Mouse (Mus musculus): Measurements from ENCODE around the gene Nufip2. TPM values are rescaled to one million over a fixed set of nuclear protein-coding genes. Genes with fewer than 3 reads are reported as not detected.
"Not testable (repeated sequence)": the region's sequence is repeated elsewhere in the genome, so short reads cannot be mapped to it uniquely, and the experiment has no call there.

The Nufip2 gene
- polyA plus RNA-seq (2012; rRNA removed) = 16.4 and 19.3 TPM in 2 replicates

- DNase-seq (ENCODE audit: low spot score) = peak; percentile 98
These were observed at the start of gene Nufip2 for GRCm38 (mm10) chr11:77685383-77686265. Gene Nufip2 (plus strand): TSS chr11:77686155.

GRCm38 (mm10) chr11:77641390-77641789, 44.6 kb upstream of the Nufip2 start:
- no peak for DNase-seq (ENCODE audit: low spot score)

- no peak for DNase-seq (ENCODE audit: low spot score)
These were observed 40.5 kb upstream of the Nufip2 start for GRCm38 (mm10) chr11:77645481-77645880.

GRCm38 (mm10) chr11:77648878-77649277, 37.1 kb upstream of the Nufip2 start:
- no peak for DNase-seq (ENCODE audit: low spot score)

- no peak for DNase-seq (ENCODE audit: low spot score)
These were observed 33.5 kb upstream of the Nufip2 start for GRCm38 (mm10) chr11:77652484-77652883.

GRCm38 (mm10) chr11:77653406-77654190, 32.4 kb upstream of the Nufip2 start:
- not testable (repeated sequence) for DNase-seq (ENCODE audit: low spot score)

DNA sequence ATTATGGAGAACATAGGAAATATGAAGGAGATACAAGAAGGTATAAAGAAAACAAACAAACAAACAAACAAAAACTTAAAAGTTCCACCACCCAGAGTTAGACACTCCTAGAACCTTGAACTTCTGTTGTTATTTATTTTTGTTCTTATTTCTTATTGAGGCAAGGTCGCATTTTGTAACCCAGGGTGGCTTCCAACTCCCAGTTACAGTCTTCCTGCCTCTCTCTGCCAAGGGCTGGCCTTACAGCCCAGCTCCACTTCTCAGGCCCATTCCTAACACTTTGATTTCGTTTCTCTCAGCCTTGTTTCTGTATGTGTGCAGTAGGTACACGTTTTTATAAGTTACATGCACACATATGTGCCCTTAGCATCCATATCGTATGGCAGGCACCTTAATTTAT, 26.0 kb upstream of the Nufip2 start:
- DNase-seq (ENCODE audit: low spot score) = no peak

GRCm38 (mm10) chr11:77663639-77664038, 22.3 kb upstream of the Nufip2 start:
- no peak for DNase-seq (ENCODE audit: low spot score)

DNA sequence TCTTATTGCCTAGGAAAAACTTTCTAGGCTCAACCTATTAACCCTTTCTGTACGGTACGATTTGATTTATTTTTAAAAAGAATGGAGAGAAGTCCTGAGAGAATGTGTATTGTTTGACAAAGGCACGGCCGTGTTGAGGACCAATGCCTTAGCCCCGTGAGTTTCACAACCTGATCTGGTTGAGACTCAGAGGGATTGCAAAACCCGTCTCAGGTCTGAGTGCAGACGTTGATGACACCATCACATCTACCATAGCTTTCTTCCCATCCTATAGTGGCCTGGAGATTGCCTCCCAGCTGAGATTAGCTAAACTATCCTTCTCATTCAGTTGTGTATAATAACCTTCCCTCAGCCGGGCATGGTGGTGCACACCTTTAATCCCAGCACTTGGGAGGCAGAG, 21.9 kb upstream of the Nufip2 start:
- no peak for DNase-seq (ENCODE audit: low spot score)

DNA sequence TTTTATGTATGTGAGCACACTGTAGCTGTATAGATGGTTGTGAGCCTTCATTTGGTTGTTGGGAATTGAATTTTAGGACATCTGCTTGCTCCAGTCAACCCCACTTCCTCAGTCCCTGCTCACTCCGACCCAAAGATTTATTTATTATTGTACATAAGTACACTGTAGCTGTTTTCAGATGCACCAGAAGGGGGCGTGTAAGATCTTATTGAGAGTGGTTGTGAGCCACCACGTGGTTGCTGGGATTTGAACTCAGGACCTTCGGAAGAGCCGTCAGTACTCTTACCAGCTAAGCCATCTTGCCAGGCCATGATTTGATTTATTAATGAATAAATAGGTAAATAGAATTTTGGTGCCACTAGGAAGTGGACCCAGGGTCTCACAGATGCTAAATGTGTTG, 20.6 kb upstream of the Nufip2 start:
- not testable (repeated sequence) for DNase-seq (ENCODE audit: low spot score)

- DNase-seq (ENCODE audit: low spot score) = not testable (repeated sequence)
These were observed 19.2 kb upstream of the Nufip2 start for GRCm38 (mm10) chr11:77666766-77667165.

- DNase-seq (ENCODE audit: low spot score) = no peak
These were observed 13.2 kb upstream of the Nufip2 start for GRCm38 (mm10) chr11:77672746-77673145.

- no peak for DNase-seq (ENCODE audit: low spot score)
These were observed 12.4 kb upstream of the Nufip2 start for GRCm38 (mm10) chr11:77673428-77673991.

DNA sequence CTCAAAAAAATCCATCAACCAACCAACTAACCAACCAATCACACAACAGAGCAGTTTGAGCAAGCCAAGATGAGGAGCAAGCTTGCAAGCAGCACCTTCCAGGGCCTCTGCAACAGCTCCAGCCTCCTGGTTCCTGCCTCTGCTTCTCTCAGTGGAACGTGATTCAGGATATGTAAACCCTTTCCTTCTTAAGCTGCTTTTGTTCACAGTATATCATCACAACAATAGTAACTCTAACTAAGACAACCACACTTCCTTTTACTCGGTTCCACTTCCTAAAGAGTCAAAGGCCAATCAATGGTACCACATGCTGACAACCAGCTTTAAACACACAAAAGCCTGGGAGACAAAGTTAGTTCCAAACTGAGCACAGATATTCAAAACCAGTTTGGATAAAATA, 5.9 kb upstream of the Nufip2 start:
- no peak for DNase-seq (ENCODE audit: low spot score)

- no peak for DNase-seq (ENCODE audit: low spot score)
These were observed 1.1 kb upstream of the Nufip2 start for GRCm38 (mm10) chr11:77684896-77685295.

DNA sequence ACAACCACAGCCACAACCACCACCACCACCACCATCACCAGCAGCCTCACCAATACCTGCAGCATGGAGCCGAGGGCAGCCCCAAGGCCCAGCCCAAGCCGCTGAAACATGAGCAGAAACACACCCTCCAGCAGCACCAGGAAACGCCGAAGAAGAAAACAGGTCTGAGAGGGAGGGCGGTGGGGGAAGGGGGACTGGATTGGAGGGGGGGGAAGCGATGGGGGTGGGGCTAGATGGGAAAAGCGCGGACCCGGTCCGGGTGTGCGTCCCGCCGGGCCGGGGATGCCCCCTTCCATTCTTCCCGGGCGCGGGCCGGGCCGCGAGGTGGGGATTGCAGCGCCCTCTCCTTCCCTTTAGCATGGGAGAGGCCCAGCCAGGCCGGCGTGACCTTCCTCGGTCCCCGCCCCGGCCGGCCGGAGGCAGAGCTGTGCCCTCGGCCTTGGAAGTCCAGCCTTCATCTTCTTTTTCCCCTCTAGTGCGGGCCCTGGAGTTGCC, 438 bp downstream of the Nufip2 start:
- peak; percentile 45 for DNase-seq (ENCODE audit: low spot score)

GRCm38 (mm10) chr11:77686841-77687540, 1.0 kb downstream of the Nufip2 start:
- DNase-seq (ENCODE audit: low spot score) = peak; percentile 69

GRCm38 (mm10) chr11:77687541-77688131, 1.7 kb downstream of the Nufip2 start:
- DNase-seq (ENCODE audit: low spot score) = peak; percentile 60

GRCm38 (mm10) chr11:77693026-77693425, 7.1 kb downstream of the Nufip2 start:
- DNase-seq (ENCODE audit: low spot score) = no peak

- DNase-seq (ENCODE audit: low spot score) = no peak
These were observed 11.3 kb downstream of the Nufip2 start for GRCm38 (mm10) chr11:77697232-77697631.

- DNase-seq (ENCODE audit: low spot score) = no peak
These were observed 20.0 kb downstream of the Nufip2 start for GRCm38 (mm10) chr11:77705920-77706319.

All from urinary bladder, adult 2 months (tissue).